Mouse (Mus musculus) hindbrain, embryonic 11.5 days (tissue): ENCODE results near the gene Vmn2r106. TPM values are rescaled to one million over a fixed set of nuclear protein-coding genes. Genes with fewer than 3 reads are reported as not detected.

ENCODE experiments used
- ATAC-seq: fragments of 200-750 bp; cut with Nextera tagmentation; 2 replicates; pipeline ENCODE4 v1.8.0; 2017; ENCODE audit warnings: mild to moderate bottlenecking, moderate TSS enrichment, moderate library complexity; ENCODE audit not compliant: low FRiP score
- DNase-seq: peaks from one replicate; pipeline ENCODE4 v3.0.0-alpha.2; 2015; ENCODE audit warnings: low spot score
- H3K27ac ChIP-seq: fragments of 300-500 bp; sonication (generic); 2 replicates; pipeline ENCODE4 v1.5.1; 2014; ENCODE audit warnings: mild to moderate bottlenecking, low read depth, low read length
- H3K27me3 ChIP-seq: fragments of 300-500 bp; sonication (generic); 2 replicates; pipeline ENCODE4 v1.6.1; 2014; ENCODE audit warnings: mild to moderate bottlenecking, low read length, moderate library complexity, mixed read lengths; ENCODE audit not compliant: control insufficient read depth, insufficient read depth
- H3K36me3 ChIP-seq: fragments of 300-500 bp; sonication (generic); 2 replicates; pipeline ENCODE4 v1.6.1; 2014; ENCODE audit warnings: mild to moderate bottlenecking, low read length, moderate library complexity, mixed read lengths; ENCODE audit not compliant: control insufficient read depth, insufficient read depth
- H3K4me1 ChIP-seq: fragments of 300-500 bp; sonication (generic); replicated peaks from 2 replicates; pipeline ENCODE4 v1.6.1; 2014; ENCODE audit warnings: low read length, mixed read lengths; ENCODE audit not compliant: control insufficient read depth, insufficient read depth
- H3K4me2 ChIP-seq: fragments of 300-500 bp; sonication (generic); replicated peaks from 2 replicates; pipeline ENCODE4 v1.6.1; 2014; ENCODE audit warnings: mild to moderate bottlenecking, low read depth, low read length
- H3K4me3 ChIP-seq: fragments of 300-500 bp; sonication (generic); 2 replicates; pipeline ENCODE4 v1.5.1; 2014; ENCODE audit warnings: low read depth, low read length
- H3K9ac ChIP-seq: fragments of 300-500 bp; sonication (generic); 2 replicates; pipeline ENCODE4 v1.6.1; 2014; ENCODE audit warnings: low read depth, low read length
- H3K9me3 ChIP-seq: fragments of 300-500 bp; sonication (generic); 2 replicates; pipeline ENCODE4 v1.6.1; 2016; ENCODE audit warnings: low read length; ENCODE audit not compliant: control insufficient read depth
- WGBS: fragments of 180-500 bp; shearing (Covaris S2); extraction: QIAGEN DNeasy Blood & Tissue Kit; methylation state at CpG from one replicate; pipeline ENCODE4 v1.1.7; 2014; 5-methylcytosine and 5-hydroxymethylcytosine counted together
- polyA plus RNA-seq: library from polyadenylated mRNA; unstranded; fragments of >200 nt; fragmentation: Nextera tagmentation; extraction: Ambion mirVana; gene quantifications from 2 replicates; pipeline ENCODE4 v1.2.1, GENCODE M21; 2014

The Vmn2r106 gene
- polyA plus RNA-seq: not detected in 2 replicates

GRCm38 (mm10) chr17:20285453-20285852, at the start of gene Vmn2r106:
Vmn2r106 (minus strand) TSS chr17:20285553.
- H3K4me3 ChIP-seq: no peak within 1 kb of the TSS
- ATAC-seq (no peak), DNase-seq (no peak)
- H3K4me2 ChIP-seq: no peak within 1 kb of the TSS
- no peak within 1 kb of the TSS for H3K9ac ChIP-seq
- H3K27me3 ChIP-seq: no peaks in the 10 kb centered on the region
- no peaks in the 10 kb centered on the region for H3K36me3 ChIP-seq
- H3K4me1 ChIP-seq: no peaks in the 10 kb centered on the region
- WGBS: 78% methylated on average over 1 of the region's 1 CpGs
- H3K9me3 ChIP-seq: no peaks in the 10 kb centered on the region
- H3K27ac ChIP-seq: no peak within 1 kb of the TSS

DNA sequence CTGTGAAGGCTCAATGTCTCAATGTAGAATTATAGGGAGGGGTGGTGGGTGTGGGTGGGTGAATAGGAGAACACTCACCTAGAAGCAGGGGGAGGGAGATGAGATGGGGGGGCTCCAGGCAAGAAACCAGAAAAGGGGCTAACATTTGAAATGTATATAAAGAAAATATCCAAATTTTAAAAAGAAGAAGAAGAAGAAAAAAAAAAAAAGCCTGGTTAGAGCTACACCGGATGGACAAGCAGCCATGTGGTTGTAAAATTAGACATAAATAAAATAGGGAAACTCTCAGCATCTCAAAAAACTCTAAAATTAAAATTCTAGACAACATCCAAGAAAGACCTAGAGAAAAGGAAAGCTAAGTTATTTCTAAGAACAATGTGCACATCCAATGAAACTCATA, 20.4 kb upstream of the Vmn2r106 start:
- Histone ChIP-seq H3K27me3 (no peaks in the 10 kb centered on the region), H3K4me2 (no peak overlapping the region), H3K9me3 (no peaks in the 10 kb centered on the region), H3K27ac (no peak overlapping the region), H3K4me1 (no peaks in the 10 kb centered on the region), H3K4me3 (no peak overlapping the region), H3K9ac (no peak overlapping the region), H3K36me3 (no peaks in the 10 kb centered on the region)
- no peak for DNase-seq
- no peak for ATAC-seq
- 100% methylated on average over 1 of the region's 1 CpGs for WGBS

- Histone ChIP-seq H3K36me3 (no peaks in the 10 kb centered on the region), H3K9me3 (no peaks in the 10 kb centered on the region), H3K4me2 (no peak overlapping the region), H3K27me3 (no peaks in the 10 kb centered on the region), H3K27ac (no peak overlapping the region), H3K4me1 (no peaks in the 10 kb centered on the region), H3K9ac (no peak overlapping the region), H3K4me3 (no peak overlapping the region)
- DNase-seq: no peak
- ATAC-seq: no peak
These were observed 1.6 kb upstream of the Vmn2r106 start for GRCm38 (mm10) chr17:20286906-20287305.

DNA sequence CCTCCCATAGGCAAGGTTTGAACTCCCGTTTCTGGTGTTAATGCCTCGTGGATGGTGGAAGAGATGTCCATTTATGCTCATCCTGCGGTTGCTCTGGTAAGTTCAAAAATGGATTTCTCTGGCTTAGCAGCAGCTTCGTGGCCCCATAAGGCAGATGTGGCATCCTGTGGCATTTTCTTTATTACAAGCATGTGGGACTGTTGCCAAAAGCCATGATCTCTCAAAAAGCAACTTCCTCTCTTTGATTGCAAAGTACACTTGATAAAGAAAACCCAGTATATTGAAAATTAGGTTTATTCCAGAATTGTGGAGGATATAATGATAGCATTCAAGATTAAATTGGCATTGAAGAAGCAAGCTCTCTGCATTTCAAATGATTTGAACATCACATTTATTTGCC, 29.8 kb downstream of the Vmn2r106 start:
- H3K9me3 ChIP-seq: no peaks in the 10 kb centered on the region
- 74% methylated on average over 4 of the region's 4 CpGs for WGBS
- ATAC-seq (no peak), DNase-seq (no peak)
- H3K4me3 ChIP-seq: no peak overlapping the region
- H3K4me2 ChIP-seq: no peak overlapping the region
- no peaks in the 10 kb centered on the region for H3K27me3 ChIP-seq
- H3K4me1 ChIP-seq: no peaks in the 10 kb centered on the region
- H3K36me3 ChIP-seq: no peaks in the 10 kb centered on the region
- no peak overlapping the region for H3K27ac ChIP-seq
- no peak overlapping the region for H3K9ac ChIP-seq

DNA sequence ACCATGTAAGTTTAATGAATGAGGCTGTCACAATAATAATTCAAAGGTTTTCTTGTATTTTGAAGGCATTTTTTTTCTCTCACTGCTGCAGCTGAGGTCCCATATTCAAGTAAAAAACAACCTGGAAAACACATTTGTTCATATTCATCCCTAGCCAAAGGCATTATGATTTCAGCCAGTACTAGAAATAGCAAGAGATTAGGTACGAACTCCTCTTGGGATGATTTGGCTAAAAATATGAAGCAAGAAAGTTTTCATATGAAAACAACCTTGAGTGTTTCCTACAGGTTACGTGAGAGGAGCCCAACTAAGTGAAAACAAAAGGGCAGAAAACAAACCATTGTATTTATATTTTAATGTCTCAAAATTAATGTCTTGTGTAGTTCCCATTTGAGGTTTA, 50.4 kb downstream of the Vmn2r106 start, which contains the start of gene Vmn2r105:
Vmn2r105 (minus strand) TSS at position 101 of the 400 bp plus-strand sequence.
- no peak for ATAC-seq
- Histone ChIP-seq H3K4me2 (no peak within 1 kb of the TSS), H3K9me3 (no peaks in the 10 kb centered on the region), H3K9ac (no peak within 1 kb of the TSS), H3K27ac (no peak within 1 kb of the TSS), H3K36me3 (no peaks in the 10 kb centered on the region), H3K27me3 (no peaks in the 10 kb centered on the region), H3K4me3 (no peak within 1 kb of the TSS), H3K4me1 (no peaks in the 10 kb centered on the region)
- WGBS: 82% methylated on average over 2 of the region's 2 CpGs
- DNase-seq: no peak

Other genes with a start within 250 kb of the Vmn2r106 start
- not detected in 2 replicates for gene Vmn2r104, start 237.2 kb downstream of the Vmn2r106 start, polyA plus RNA-seq
- not detected in 2 replicates for gene Fpr-rs7, start 171.3 kb downstream of the Vmn2r106 start, polyA plus RNA-seq
- not detected in 2 replicates for gene Fpr-rs6, start 102.5 kb downstream of the Vmn2r106 start, polyA plus RNA-seq
- not detected in 2 replicates for gene Vmn2r105, start 50.5 kb downstream of the Vmn2r106 start, polyA plus RNA-seq
- not detected in 2 replicates for gene Vmn2r107, start 59.7 kb upstream of the Vmn2r106 start, polyA plus RNA-seq
- not detected in 2 replicates for gene Vmn1r224, start 128.6 kb upstream of the Vmn2r106 start, polyA plus RNA-seq
- not detected in 2 replicates for gene Vmn2r108, start 195.8 kb upstream of the Vmn2r106 start, polyA plus RNA-seq
- not detected in 2 replicates for gene Vmn1r225, start 212.6 kb upstream of the Vmn2r106 start, polyA plus RNA-seq